Mouse (Mus musculus): Measurements from ENCODE around the gene Camk2n1.
"Not testable (repeated sequence)": the region's sequence is repeated elsewhere in the genome, so short reads cannot be mapped to it uniquely, and the experiment has no call there.

The Camk2n1 gene

GRCm38 (mm10) chr4:138453753-138454570 lies at the start of gene Camk2n1:
Camk2n1 (plus strand) TSS chr4:138454314.
- peak; percentile 70 for DNase-seq (ENCODE audit: low read depth, low spot score)

GRCm38 (mm10) chr4:138404806-138405205 lies 49.3 kb upstream of the Camk2n1 start:
- DNase-seq (ENCODE audit: low read depth, low spot score): peak; percentile 71

- peak; percentile 76 for DNase-seq (ENCODE audit: low read depth, low spot score)
Measured at GRCm38 (mm10) chr4:138407479-138408194, 46.5 kb upstream of the Camk2n1 start.

GRCm38 (mm10) chr4:138411011-138411410 lies 43.1 kb upstream of the Camk2n1 start:
- DNase-seq (ENCODE audit: low read depth, low spot score): peak; percentile 80

- peak; percentile 59 for DNase-seq (ENCODE audit: low read depth, low spot score)
Measured at GRCm38 (mm10) chr4:138411504-138412121, 42.5 kb upstream of the Camk2n1 start.

- DNase-seq (ENCODE audit: low read depth, low spot score): no peak
Measured at GRCm38 (mm10) chr4:138414725-138415124, 39.4 kb upstream of the Camk2n1 start.

GRCm38 (mm10) chr4:138415991-138416390 lies 38.1 kb upstream of the Camk2n1 start:
- no peak for DNase-seq (ENCODE audit: low read depth, low spot score)

- peak; percentile 97 for DNase-seq (ENCODE audit: low read depth, low spot score)
Measured at GRCm38 (mm10) chr4:138416414-138416813, 37.7 kb upstream of the Camk2n1 start.

GRCm38 (mm10) chr4:138417882-138418281 lies 36.2 kb upstream of the Camk2n1 start:
- peak; percentile 65 for DNase-seq (ENCODE audit: low read depth, low spot score)

- DNase-seq (ENCODE audit: low read depth, low spot score): peak; percentile 67
Measured at GRCm38 (mm10) chr4:138418340-138418957, 35.7 kb upstream of the Camk2n1 start.

GRCm38 (mm10) chr4:138425028-138425427 lies 29.1 kb upstream of the Camk2n1 start:
- no peak for DNase-seq (ENCODE audit: low read depth, low spot score)

GRCm38 (mm10) chr4:138425604-138426003 lies 28.5 kb upstream of the Camk2n1 start:
- DNase-seq (ENCODE audit: low read depth, low spot score): not testable (repeated sequence)

GRCm38 (mm10) chr4:138426778-138427705 lies 27.1 kb upstream of the Camk2n1 start:
- DNase-seq (ENCODE audit: low read depth, low spot score): peak; percentile 91

GRCm38 (mm10) chr4:138429778-138430177 lies 24.3 kb upstream of the Camk2n1 start:
- peak; percentile 67 for DNase-seq (ENCODE audit: low read depth, low spot score)

GRCm38 (mm10) chr4:138431340-138431739 lies 22.8 kb upstream of the Camk2n1 start:
- DNase-seq (ENCODE audit: low read depth, low spot score): no peak

- peak; percentile 97 for DNase-seq (ENCODE audit: low read depth, low spot score)
Measured at GRCm38 (mm10) chr4:138434347-138435316, 19.5 kb upstream of the Camk2n1 start, which contains the start of gene Mul1. Mul1 (plus strand) TSS chr4:138434671.

- no peak for DNase-seq (ENCODE audit: low read depth, low spot score)
Measured at GRCm38 (mm10) chr4:138440062-138440461, 14.1 kb upstream of the Camk2n1 start.

GRCm38 (mm10) chr4:138444941-138445340 lies 9.2 kb upstream of the Camk2n1 start:
- DNase-seq (ENCODE audit: low read depth, low spot score): peak; percentile 97

GRCm38 (mm10) chr4:138446981-138447380 lies 7.1 kb upstream of the Camk2n1 start:
- no peak for DNase-seq (ENCODE audit: low read depth, low spot score)

Data from R1 (cell line).